Mouse (Mus musculus) kidney, adult 8-10 months (tissue): ENCODE measurements around the gene Tnfrsf21.

Experiments
- DNase-seq, 2 experiments: peaks; one replicate each; pipeline ENCODE4 v3.0.0; 2022

Gene Tnfrsf21

DNA sequence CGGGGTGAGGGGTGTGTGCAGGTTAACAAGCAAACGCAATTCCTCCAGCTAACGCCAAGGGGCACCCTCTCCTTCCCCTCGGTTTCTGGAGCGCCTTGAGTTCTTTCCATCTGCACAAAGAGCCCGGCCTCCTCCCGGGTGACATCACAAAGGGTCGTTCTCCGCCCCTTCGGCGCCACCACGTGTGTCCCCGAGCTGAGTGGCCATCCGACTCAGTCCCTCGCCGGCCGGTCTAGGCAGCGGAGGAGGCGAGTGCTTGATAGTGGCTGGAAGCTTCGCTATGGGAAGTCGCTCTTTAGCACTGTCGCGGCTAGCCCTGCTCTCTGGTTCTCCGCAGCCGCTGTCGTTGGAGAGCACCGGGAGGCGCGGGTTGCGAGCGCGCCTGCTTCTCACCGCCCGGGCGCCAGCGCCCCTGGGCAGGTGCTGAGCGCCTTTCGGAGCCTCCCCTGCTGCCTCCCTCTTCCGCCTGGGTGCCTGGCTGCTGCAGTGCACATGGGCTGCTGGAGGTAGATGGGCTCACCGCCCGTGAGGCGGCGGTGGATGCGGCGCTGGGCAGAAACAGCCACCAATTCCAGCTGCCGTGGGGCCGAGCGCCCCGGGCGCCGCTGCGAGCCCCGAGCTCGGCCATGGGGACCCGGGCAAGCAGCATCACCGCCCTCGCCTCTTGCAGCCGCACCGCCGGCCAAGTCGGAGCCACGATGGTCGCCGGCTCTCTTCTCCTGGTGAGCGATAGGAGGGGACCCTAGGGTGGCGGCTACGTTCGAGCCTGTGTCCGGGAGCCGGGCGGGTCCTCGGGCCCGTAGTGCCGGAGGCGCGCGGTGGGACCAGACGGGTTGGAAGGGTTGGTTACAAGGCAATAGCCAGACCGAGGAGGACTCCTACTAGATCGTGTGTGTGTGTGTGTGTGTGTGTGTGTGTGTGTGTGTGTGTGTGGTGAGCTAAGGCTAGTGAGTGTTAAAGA, at the start of gene Tnfrsf21:
Tnfrsf21 (plus strand) TSS at position 185 of the 961 bp plus-strand sequence.
- peak; percentile 94 for DNase-seq

DNA sequence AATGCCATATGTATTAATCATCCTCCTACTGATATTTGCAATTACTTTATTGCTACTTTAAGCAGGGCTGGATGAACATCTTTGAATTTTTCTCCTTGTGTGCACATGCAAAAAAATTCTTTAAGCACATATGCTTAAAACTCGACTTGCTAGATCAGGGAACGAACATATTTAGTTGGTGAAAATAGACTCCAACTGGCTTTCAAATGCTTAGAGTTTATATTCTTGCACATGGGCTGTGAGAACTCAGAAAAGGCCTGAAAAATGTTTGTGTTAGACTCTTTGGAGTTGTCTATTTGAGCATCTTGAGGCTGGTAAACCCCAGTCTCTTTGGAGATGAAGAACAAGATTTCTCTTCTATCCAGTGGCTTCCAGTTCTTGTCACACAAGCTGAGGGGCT, 48.2 kb upstream of the Tnfrsf21 start:
- DNase-seq, result no peak

DNA sequence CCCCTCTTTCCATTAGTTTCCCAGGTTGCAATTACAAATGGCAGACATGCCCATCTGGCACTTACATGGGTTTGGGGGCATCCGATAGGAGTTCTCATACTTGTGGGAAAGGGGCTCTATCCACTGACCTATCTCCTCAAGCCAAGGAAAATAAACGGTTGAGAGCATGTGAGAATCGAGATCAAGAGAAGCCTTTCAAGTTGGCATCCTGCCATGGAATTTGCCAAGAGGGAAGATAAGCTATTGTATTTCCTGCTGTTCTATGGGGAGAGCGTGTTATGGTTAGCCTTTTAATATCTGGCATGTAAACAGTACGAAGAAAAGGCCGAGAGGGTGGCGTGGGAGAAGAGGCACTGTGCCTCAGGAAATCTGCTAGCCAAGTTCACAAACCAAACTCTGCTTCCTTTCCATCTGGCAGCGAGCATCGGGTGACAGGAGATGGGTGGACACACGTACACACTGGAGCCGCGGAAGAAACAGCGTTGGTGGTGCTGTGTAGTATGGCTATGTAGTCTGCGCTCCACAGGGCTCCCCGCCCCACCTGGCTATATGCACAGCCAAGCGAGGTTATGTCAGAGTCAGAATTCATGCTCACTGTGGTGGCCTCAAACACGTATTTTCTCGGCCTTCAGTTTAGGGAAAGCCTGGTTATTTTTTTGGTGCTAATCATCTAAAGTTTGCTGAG, 40.9 kb upstream of the Tnfrsf21 start:
- DNase-seq, result no peak

DNA sequence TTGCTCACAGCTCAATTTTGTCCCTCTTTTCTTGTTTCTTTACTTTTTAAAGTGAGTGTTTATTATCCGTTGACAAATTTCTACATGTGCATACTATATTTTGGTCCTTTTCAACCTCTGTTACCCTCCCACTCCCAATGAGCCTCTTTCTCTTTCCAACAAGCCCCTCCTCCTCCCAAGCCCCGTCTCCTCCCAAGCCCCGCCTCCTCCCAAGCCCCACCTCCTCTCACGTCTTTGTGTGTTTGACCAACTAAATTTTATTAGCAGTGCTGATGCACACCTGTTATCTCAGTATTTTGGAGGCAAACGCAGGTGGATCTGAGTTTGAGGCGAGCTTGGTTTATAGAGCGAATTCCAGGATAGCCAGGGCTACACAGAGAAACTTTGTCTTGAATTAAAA, 38.6 kb upstream of the Tnfrsf21 start:
- DNase-seq, result no peak

DNA sequence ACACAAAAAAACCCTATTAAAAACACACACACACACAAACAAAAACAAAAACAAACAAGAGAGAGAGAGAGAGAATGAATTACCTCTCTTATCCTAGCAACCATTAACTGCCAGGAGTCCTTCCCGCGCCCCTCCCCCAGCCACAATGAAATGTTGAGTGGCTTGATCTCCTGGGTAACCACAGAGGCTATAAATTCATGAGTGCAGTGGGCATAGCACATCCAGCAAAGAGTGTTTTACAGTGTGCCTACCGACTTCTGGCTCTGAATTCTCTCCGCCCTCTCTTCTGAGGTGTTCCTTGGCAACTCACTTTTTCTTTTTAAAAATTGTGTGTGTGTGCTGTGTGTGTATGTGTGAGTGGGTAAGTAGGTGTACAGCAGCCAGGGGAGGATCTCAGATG, 38.0 kb upstream of the Tnfrsf21 start:
- no peak for DNase-seq

DNA sequence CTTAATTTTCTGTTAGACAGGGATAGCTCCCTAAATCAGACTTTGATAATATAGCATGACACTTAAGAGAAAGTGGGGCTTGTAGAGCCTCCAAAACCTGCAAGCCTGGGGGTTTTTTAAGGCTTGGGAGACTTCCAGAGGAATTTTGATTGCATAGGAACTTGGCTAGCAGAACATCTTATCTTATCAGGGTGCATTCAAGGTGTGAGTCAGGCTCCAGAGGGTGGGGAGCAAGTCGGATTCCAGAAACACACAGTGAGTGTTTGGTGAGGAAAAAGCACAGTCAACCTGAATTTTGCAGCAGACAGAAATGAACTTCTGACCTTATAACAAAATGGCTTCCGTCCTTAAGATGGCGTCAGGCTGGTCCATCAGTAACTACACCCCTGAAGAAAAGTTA, 34.5 kb upstream of the Tnfrsf21 start:
- DNase-seq, result no peak

DNA sequence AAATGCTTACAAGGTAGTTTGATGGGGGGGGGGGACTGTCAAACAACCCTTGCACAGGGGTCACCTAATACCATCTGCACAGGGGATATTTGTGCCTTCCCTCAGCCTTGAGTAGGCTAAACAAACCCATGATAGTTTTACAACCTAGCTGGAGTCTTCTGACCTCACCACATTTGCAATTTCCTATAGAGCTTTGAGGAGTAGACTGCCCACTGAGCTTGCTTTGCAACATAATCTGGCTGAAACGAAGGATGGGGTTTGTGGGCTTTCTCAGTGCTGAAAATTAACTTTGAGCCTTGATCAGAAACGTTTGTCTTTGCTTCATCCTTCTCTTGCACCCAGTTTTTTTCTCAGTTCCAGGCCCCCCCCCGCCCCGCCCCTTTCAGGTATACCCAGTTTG, 33.8 kb upstream of the Tnfrsf21 start:
- no peak for DNase-seq

DNA sequence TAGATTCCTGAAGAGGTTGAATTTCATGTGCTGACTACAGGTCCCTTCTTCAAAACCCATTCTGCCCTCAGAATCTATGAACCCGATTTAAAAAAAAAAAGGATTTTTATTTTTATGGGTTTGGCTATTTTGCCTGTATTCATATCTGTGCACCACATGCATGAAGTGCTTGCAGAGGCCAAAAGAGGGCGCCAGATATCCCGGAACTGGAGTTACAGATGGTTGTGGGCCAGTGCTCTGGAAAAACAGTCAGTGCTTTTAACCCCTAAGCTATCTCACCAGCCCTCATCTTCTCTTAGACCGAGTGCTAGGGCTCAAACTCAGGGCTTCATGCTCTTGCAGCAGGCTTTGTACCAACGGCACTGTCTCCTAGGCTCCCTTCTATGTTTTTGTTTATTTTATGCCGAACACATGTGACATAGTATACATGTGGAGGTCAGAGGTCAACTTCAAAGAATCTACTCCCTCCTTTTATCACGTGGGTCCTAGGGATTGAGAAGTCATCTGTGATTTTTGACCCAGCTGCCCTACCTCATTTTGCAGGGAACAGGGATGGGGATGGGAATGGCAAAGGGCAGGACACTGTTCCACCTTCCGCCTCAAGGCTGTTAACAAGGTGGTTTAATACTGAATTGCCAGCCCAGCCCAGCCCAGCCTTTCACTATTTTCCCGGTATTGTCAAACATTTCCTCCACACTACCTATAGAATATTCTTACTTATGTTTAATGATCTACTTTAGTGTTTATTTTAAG, 30.3 kb upstream of the Tnfrsf21 start:
- peak in 1 of 2 experiments; percentile 50 for DNase-seq

DNA sequence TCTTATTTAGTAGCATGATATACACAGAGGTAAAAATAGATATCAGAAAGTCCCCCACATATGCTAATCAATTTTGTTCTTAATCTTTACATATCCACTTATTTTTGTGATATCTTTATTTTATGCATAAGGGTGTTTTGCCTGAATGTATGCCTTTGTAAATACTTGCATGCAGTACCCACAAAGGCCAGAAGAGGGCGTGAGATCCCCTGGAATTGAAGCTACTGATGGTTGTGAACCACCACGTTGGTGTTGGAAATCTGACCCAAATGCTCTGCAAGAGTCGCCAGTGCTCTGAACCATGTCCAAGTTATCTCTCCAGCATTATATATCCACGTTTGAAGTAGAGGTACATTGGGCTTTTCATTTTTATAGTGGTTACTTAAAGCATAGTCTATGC, 28.7 kb upstream of the Tnfrsf21 start:
- peak in 1 of 2 experiments; percentile 49 for DNase-seq

DNA sequence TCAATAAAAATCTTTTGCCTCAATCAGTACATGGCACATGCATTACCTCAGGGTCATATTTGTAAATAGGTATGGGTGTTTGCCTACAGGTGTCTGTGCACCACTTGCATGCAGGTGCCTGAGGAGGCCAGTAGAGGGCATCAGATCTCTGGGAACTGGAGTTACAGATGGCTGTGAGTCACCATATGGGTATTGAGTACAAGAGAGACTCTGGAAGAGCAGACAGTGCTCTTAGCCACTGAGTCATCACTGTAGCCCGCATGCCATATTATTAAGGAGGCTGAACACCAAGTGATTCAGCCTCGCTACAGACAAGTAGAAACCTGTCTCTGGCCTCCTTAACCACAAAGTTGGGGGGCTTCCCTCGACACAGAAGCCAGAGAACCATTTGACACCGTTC, 26.4 kb upstream of the Tnfrsf21 start:
- DNase-seq, result no peak

DNA sequence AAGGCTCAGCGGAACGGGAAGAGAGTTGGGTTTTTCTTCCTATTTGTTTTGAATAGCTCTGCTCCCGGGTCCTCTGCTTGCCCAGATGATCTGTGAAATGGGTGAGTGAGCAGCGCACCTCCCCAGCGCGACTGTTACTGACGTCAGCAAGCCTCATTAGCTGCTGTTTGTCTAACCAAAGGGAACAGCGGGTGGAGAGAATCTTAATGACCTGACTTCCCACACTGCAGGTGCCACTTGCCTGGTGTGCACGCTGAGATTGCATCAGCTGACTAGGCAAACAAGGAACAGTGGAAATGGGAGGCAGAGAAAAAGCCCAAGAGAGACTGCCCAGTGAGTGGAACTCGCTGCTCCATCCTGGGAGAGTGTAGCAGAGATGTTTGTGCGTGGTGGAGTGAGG, 25.2 kb upstream of the Tnfrsf21 start:
- peak; percentile 30 to 57 for DNase-seq

DNA sequence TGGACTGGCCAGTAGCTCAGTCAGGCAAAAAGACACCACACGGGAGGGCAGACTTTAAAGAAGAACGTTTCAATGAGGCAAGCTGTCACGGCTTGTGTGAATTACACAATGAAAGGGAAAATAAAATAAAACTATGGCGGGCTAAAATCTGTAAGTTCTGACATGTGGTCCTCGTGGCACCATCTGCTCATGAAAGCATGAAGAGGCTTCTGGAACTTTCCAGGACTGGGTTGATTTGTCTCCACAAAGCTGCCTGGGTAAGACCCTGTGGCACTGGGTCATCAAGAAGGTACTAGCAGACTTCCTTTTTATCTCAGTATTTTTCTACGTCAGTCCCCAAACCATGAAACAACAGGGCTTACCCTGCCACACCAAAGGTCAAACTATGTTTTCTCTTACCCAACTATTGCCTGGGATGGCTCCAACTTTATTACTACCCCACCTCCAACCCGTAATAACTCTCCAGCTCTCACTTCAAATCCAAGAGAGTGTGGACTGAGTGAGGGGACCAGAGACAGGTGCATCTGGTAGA, 16.8 kb upstream of the Tnfrsf21 start:
- DNase-seq, result no peak

DNA sequence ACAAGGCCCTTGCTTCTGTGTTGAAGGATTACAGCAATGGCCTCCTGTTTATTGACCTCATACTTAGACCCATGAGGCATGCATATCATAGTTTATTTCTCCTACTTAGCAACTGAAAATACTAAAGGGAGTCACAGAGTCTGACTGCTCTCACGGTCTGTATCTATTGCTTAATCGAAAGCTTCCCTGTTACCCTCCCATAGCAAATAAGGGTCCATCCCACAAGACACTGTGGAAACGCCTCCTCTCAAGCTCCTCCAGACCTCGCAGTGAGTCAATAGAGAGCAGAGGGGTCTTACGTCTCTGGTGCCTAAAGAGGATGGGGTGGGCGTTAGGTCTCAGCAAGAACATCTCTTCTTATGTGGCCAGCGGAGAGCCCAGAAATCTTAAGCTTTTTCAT, 15.8 kb upstream of the Tnfrsf21 start:
- DNase-seq, result no peak

DNA sequence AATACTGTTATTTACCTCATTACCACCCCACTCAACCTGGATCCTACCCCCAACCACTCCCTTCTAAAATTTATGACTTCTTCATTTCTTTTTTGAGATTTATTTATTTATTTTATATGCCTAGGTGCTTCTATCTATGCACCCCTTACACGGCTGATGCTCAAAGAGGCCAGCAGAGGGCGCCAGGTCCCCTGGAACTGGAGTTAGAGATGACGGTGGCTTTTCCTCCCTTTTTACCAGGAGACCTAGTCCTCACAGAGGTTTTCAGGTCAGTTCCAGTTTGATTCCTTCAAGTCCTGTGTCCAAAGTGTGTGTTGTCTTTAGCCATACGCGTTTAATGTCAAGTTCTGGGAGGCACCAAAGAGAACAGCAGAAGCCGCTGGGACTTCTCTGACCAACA, 3.6 kb upstream of the Tnfrsf21 start:
- peak; percentile 47 to 63 for DNase-seq

DNA sequence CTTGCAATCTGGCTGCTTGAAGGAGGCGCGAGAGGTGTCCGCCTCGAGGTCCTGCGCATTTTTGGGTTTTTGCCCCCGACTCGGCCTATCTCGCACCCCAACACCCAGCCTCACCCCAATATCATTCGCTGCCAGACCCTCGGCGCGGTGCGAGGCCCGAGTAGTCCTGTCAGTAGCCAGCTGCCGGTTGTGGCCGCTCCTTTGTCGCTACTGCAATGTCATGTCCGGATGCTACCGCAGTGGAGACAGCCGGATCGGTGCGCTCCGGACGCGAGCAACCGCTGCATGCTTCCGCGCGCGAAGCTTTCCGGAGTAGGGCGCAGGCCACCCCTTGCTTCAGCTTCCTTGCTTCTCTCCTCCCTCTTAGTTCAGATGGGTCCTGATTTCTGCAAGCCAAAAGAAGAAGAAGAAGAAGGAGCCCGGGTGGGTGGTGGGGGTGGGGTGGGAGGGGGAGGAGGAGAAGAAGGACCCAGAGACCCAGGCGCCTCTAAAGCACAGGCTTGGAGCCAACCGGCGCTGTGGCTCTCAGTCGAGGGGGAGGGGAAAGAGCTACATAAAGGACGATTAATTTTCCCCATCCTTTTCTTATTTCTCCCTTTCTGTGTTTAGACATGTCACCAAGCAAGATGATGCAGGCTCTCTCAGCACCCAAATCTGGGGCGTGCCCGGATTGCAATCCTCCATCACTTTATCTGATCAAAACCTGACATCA, 1.1 kb downstream of the Tnfrsf21 start:
- peak in 1 of 2 experiments; percentile 28 for DNase-seq

DNA sequence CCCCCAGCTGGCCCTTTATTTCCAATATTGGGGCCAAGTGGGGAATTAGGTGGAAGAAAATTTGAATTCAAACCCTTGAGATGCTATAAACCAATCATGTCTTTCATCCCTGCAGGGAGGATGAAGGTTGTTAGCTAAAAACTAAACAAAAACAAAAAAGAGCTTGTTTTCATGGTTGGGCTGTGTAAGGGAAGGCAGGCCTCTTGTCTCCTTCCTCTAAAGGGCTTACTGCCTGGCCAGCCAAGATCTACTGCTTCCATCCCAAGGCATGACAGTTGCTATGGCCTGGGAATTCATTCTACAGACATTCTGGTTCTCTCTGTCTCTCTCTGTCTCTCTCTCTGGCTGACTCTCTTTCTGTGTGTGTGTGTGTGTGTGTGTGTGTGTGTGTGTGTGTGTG, 1.7 kb downstream of the Tnfrsf21 start:
- no peak for DNase-seq

DNA sequence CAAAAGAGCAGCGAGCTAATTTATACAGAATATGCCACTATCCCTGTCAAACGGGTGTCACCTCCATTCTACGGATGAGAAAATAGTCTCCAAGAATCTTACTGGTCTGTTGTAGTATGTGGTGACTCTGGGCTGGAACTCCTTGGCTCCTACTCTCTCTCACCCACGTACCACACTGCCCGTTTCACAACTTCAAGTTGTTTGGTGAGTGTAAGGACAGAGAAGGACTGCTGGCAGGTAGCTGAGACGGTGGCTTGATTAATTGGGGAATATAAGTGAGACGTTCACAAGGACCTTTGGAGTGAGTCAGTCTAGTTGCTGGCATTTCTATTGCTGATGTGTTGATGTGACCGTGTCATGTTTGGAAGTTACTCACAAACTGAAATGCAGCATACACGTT, 3.3 kb downstream of the Tnfrsf21 start:
- DNase-seq, result no peak

DNA sequence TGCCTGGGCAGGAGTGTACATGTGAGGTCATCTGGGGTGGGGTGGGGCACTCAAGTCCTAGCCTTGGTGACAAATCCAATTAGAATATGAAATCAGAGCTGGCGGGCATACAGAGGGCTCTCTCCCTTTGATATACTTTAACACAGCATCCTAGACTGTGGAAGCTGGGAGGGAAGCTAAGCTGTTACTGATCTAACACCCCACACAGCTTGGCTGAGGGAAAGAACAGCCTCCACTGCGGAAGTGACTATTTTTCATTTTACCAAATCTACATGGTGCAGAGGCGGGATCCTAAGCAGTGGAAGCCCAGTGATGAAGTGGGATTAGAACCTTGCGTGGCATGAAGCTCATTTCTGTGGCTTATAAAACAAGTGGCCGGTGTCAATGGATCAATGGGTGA, 4.7 kb downstream of the Tnfrsf21 start:
- no peak for DNase-seq

DNA sequence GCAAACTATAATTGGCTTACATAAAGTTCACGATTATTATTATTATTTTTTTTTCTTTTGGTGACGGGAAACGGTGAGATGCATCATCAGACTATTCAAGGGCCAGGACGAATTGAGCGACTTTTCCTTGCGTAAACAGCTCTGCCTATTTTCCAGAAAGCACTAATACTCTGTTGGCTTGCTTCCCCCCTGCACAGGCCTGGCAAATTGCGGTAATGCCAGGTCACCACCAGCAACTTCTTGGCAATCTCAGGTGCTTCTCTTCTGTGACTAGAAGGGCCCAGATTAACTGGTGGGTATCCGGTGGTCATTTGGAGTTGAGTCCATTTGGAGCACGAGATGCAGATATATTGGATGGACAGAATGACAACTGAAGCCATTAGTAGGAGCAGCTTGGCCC, 5.7 kb downstream of the Tnfrsf21 start:
- DNase-seq, result no peak

DNA sequence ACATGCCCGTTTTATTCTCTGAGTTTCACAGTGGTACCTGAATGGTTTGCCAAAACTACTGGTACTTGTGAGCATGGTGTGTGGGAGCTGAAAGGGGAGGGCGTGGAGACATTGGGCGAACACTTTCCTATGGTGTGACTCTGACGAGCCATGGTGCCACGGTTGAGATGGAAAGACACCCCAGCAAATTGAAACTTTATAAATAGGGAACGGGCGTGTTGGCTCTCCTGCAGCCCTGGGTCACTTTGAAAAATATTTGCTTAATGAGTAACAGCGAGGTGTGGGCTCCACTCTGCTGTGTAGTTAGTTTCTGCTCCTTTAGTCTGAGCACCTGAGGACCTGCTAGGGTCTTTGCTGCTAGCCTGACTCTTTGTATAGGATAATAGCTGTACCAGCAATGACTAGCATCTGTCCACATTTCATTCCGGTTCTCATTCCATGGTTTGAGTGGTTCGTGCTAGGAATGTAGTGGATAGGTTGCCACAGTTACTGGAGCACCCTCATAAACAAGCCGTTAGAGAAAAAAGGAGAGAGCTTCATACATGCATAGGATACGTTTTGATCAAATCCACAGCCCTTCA, 7.4 kb downstream of the Tnfrsf21 start:
- peak; percentile 35 to 53 for DNase-seq

DNA sequence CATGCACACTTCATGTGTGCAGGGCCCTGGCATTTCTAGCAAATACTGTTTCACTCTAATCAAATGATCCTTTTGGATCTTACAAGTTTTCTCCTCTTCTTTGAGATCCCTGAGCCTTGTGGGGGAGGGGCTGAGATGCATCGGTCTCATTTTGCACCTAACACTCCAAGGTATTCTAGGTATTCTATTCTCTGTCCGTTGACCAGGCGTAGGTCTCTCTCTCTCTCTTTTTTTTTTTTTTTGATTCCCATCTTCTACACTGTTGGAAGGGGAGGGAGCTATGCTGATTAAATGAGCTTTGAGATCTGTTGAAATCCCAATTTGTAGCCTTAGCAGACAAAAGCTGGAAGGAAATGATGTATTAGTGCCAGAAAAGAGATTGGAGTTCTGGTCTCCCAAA, 8.2 kb downstream of the Tnfrsf21 start:
- DNase-seq, result no peak

DNA sequence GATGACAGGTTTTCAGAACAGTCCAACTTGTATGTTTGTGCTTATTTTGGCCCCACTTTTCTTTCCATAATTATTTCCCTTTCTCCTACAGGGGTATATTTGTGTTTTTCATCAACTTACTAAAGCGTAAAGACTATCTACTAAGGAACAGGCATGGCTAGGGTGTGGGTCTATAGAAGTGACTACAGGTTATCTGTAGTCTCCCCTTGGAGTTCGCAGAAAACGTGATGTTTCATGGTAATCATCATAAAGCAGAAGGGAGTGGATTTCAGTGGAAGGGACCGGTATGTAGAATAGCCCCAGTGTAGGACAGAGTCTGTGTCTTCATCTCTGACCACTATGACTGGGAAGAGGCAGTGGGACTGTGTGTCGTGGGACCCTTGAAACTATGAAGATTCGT, 8.7 kb downstream of the Tnfrsf21 start:
- no peak for DNase-seq
